Mouse (Mus musculus): ENCODE data around the gene Rgl2. TPM values are rescaled to one million over a fixed set of nuclear protein-coding genes. Genes with fewer than 3 reads are reported as not detected.
"Not testable (repeated sequence)": the region's sequence is repeated elsewhere in the genome, so short reads cannot be mapped to it uniquely, and the experiment has no call there.

Rgl2 gene
- polyA plus RNA-seq, 2 experiments: 48.7 to 193 TPM

GRCm38 (mm10) chr17:33950131-33950625, 20.8 kb downstream of the Rgl2 start:
- DNase-seq (ENCODE audit: low spot score) (no peak), ATAC-seq (ENCODE audit: low FRiP score, low read depth) (no peak)
- WGBS: 77% methylated on average over 10 of the region's 10 CpGs
- Histone ChIP-seq H3K27ac (replicated peaks; ENCODE audit: low read depth, low read length) (peak overlapping the region; percentile 88), H3K4me2 (replicated peaks; ENCODE audit: low read depth, low read length, severe bottlenecking) (peak overlapping the region; percentile 85), H3K4me1 (ENCODE audit: control insufficient read depth, insufficient read depth, low read length) (peaks cover 32% of the 10 kb centered on the region), H3K9ac (ENCODE audit: low read depth, low read length, severe bottlenecking) (peak overlapping the region; percentile 63), H3K36me3 (ENCODE audit: control insufficient read depth, insufficient read depth, low read length) (peaks cover 76% of the 10 kb centered on the region), H3K27me3 (ENCODE audit: control insufficient read depth, insufficient read depth, low read length) (no peaks in the 10 kb centered on the region), H3K4me3 (replicated peaks; ENCODE audit: low read length) (peak overlapping the region; percentile 43), H3K9me3 (ENCODE audit: control insufficient read depth, low read length) (no peaks in the 10 kb centered on the region)
- no peak for TF ChIP-seq POLR2A (IDR thresholded peaks at IDR 0.05; ENCODE audit: borderline replicate concordance, extremely low read depth, insufficient read depth, insufficient read length)

GRCm38 (mm10) chr17:33951021-33951946, 21.9 kb downstream of the Rgl2 start, which contains the start of gene B3galt4:
B3galt4 (minus strand) TSS chr17:33951488.
- WGBS: 3% methylated on average over 44 of the region's 45 CpGs
- H3K4me2 ChIP-seq (replicated peaks; ENCODE audit: low read depth, low read length, severe bottlenecking): peak within 1 kb of the TSS; percentile 85
- peaks cover 32% of the 10 kb centered on the region for H3K4me1 ChIP-seq (ENCODE audit: control insufficient read depth, insufficient read depth, low read length)
- peak within 1 kb of the TSS; percentile 63 for H3K9ac ChIP-seq (ENCODE audit: low read depth, low read length, severe bottlenecking)
- no peaks in the 10 kb centered on the region for H3K9me3 ChIP-seq (ENCODE audit: control insufficient read depth, low read length)
- H3K4me3 ChIP-seq (replicated peaks; ENCODE audit: low read length): peak within 1 kb of the TSS; percentile 43
- peak within 1 kb of the TSS; percentile 88 for H3K27ac ChIP-seq (replicated peaks; ENCODE audit: low read depth, low read length)
- peaks cover 66% of the 10 kb centered on the region for H3K36me3 ChIP-seq (ENCODE audit: control insufficient read depth, insufficient read depth, low read length)
- DNase-seq (ENCODE audit: low spot score) (peak; percentile 83), ATAC-seq (ENCODE audit: low FRiP score, low read depth) (peak; percentile 79)
- no peak; the same call in 1 of the 2 replicates for TF ChIP-seq POLR2A (IDR thresholded peaks at IDR 0.05; ENCODE audit: borderline replicate concordance, extremely low read depth, insufficient read depth, insufficient read length)
- no peaks in the 10 kb centered on the region for H3K27me3 ChIP-seq (ENCODE audit: control insufficient read depth, insufficient read depth, low read length)

- not testable (repeated sequence) for DNase-seq (ENCODE audit: low spot score); H3K27me3 ChIP-seq (ENCODE audit: control insufficient read depth, insufficient read depth, low read length); H3K27ac ChIP-seq (replicated peaks; ENCODE audit: low read depth, low read length); H3K9me3 ChIP-seq (ENCODE audit: control insufficient read depth, low read length); ATAC-seq (ENCODE audit: low FRiP score, low read depth)
- Histone ChIP-seq H3K4me2 (replicated peaks; ENCODE audit: low read depth, low read length, severe bottlenecking) (peak overlapping the region; percentile 85), H3K9ac (ENCODE audit: low read depth, low read length, severe bottlenecking) (peak overlapping the region; percentile 63; the same call in 1 of the 2 replicates), H3K4me3 (replicated peaks; ENCODE audit: low read length) (peak overlapping the region; percentile 43), H3K4me1 (ENCODE audit: control insufficient read depth, insufficient read depth, low read length) (peaks cover 38% of the 10 kb centered on the region), H3K36me3 (ENCODE audit: control insufficient read depth, insufficient read depth, low read length) (peaks cover 60% of the 10 kb centered on the region)
- 74% methylated on average over 13 of the region's 13 CpGs for WGBS
Observed at GRCm38 (mm10) chr17:33952015-33952414, 22.7 kb downstream of the Rgl2 start.

GRCm38 (mm10) chr17:33952879-33953278, 23.5 kb downstream of the Rgl2 start:
- Histone ChIP-seq H3K27me3 (ENCODE audit: control insufficient read depth, insufficient read depth, low read length) (no peaks in the 10 kb centered on the region), H3K27ac (replicated peaks; ENCODE audit: low read depth, low read length) (no peak overlapping the region), H3K4me1 (ENCODE audit: control insufficient read depth, insufficient read depth, low read length) (peaks cover 38% of the 10 kb centered on the region), H3K36me3 (ENCODE audit: control insufficient read depth, insufficient read depth, low read length) (peaks cover 54% of the 10 kb centered on the region), H3K9ac (ENCODE audit: low read depth, low read length, severe bottlenecking) (peak overlapping the region; percentile 21; the same call in 1 of the 2 replicates), H3K9me3 (ENCODE audit: control insufficient read depth, low read length) (no peaks in the 10 kb centered on the region), H3K4me3 (replicated peaks; ENCODE audit: low read length) (no peak overlapping the region), H3K4me2 (replicated peaks; ENCODE audit: low read depth, low read length, severe bottlenecking) (0 out of 2 replicates have a peak overlapping the region, but pooled peaks have one; percentile 7)
- TF ChIP-seq POLR2A (IDR thresholded peaks at IDR 0.05; ENCODE audit: borderline replicate concordance, extremely low read depth, insufficient read depth, insufficient read length): no peak
- ATAC-seq (ENCODE audit: low FRiP score, low read depth) (no peak), DNase-seq (ENCODE audit: low spot score) (no peak)
- WGBS: 76% methylated on average over 4 of the region's 4 CpGs

GRCm38 (mm10) chr17:33953310-33953709, 24.0 kb downstream of the Rgl2 start:
- Histone ChIP-seq H3K4me2 (replicated peaks; ENCODE audit: low read depth, low read length, severe bottlenecking) (no peak overlapping the region), H3K27me3 (ENCODE audit: control insufficient read depth, insufficient read depth, low read length) (no peaks in the 10 kb centered on the region), H3K36me3 (ENCODE audit: control insufficient read depth, insufficient read depth, low read length) (peaks cover 58% of the 10 kb centered on the region), H3K4me1 (ENCODE audit: control insufficient read depth, insufficient read depth, low read length) (peaks cover 38% of the 10 kb centered on the region), H3K27ac (replicated peaks; ENCODE audit: low read depth, low read length) (no peak overlapping the region), H3K4me3 (replicated peaks; ENCODE audit: low read length) (no peak overlapping the region), H3K9ac (ENCODE audit: low read depth, low read length, severe bottlenecking) (peak overlapping the region; percentile 21; the same call in 1 of the 2 replicates), H3K9me3 (ENCODE audit: control insufficient read depth, low read length) (no peaks in the 10 kb centered on the region)
- 88% methylated on average over 3 of the region's 3 CpGs for WGBS
- no peak for TF ChIP-seq POLR2A (IDR thresholded peaks at IDR 0.05; ENCODE audit: borderline replicate concordance, extremely low read depth, insufficient read depth, insufficient read length)
- ATAC-seq (ENCODE audit: low FRiP score, low read depth) (no peak), DNase-seq (ENCODE audit: low spot score) (no peak)

Data from limb, embryonic 14.5 days (tissue).